Mouse (Mus musculus): ENCODE data around the gene Tmsb10. TPM values are rescaled to one million over a fixed set of nuclear protein-coding genes. Genes with fewer than 3 reads are reported as not detected.

The Tmsb10 gene
- 1,124 and 1,683 TPM in 2 replicates for polyA plus RNA-seq (2015; fragmentation: Nextera tagmentation; extraction: Ambion mirVana)

GRCm38 (mm10) chr6:72958662-72959071 is at the start of gene Tmsb10:
TSS of gene Tmsb10 (minus strand) at chr6:72958748.

Other genes starting within 250 kb of the Tmsb10 start
- 14.8 and 16.4 TPM in 2 replicates for gene Tcf7l1, start 169.5 kb downstream of the Tmsb10 start, polyA plus RNA-seq (2015; fragmentation: Nextera tagmentation; extraction: Ambion mirVana)
- 50.5 and 50.6 TPM in 2 replicates for gene Kcmf1, start 58.8 kb downstream of the Tmsb10 start, polyA plus RNA-seq (2015; fragmentation: Nextera tagmentation; extraction: Ambion mirVana)